Mouse (Mus musculus): ENCODE results near the gene Tmem185a. TPM values are rescaled to one million over a fixed set of nuclear protein-coding genes. Genes with fewer than 3 reads are reported as not detected.

Gene Tmem185a
- 25.7 TPM for polyA plus RNA-seq (2014; fragmentation: Illumina TruSeq; extraction: RNeasy Lipid Tissue Mini Kit (QIAGEN cat#74804); ENCODE audit: low read depth, low replicate concordance)

GRCm38 (mm10) chrX:70476792-70477776 is at the start of gene Tmem185a:
Tmem185a (minus strand) TSS chrX:70477180.

Other genes starting within 250 kb of the Tmem185a start
- 17.7 TPM for gene Ids, start 112.1 kb downstream of the Tmem185a start, polyA plus RNA-seq (2014; fragmentation: Illumina TruSeq; extraction: RNeasy Lipid Tissue Mini Kit (QIAGEN cat#74804); ENCODE audit: low read depth, low replicate concordance)
- gene 1110012L19Rik, start 91.3 kb downstream of the Tmem185a start, polyA plus RNA-seq (2014; fragmentation: Illumina TruSeq; extraction: RNeasy Lipid Tissue Mini Kit (QIAGEN cat#74804); ENCODE audit: low read depth, low replicate concordance): 13.6 TPM